Mouse (Mus musculus) kidney, postnatal 36 days (tissue): ENCODE results near the gene Sh2b3.

Source experiments
- DNase-seq, 2 experiments: peaks; one replicate each; pipeline ENCODE4 v3.0.0; 2021 to 2022; ENCODE audit warnings: mixed read lengths in 2 of 2

Gene Sh2b3

DNA sequence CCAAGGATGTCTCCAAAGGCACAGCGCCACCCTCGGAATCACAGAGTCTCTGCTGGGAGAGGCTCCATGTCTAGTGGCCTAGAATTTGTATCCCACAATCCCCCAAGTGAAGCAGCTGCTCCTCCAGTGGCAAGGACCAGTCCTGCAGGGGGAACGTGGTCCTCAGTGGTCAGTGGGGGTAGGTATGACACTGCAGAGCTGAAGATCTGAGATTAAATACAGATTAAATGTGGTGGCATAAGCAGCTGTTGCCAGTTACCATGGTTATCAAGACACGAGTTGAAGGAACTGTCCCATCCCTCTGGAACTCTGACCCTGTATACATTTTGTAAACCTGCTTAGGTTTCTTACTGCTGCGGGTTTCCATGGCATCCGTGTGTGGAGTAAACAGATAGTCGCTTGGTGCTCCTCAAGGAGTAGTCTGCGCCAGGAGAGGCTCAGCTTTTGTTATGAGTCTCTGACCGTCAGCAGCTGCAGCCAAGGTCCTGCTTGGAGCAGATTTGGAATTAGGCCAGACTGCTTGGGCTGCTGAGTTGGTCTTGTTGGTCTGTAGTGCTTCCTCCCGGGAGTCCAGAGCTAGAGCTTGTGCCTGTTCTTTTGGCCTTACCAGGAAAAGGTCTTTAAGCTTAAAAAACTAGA, 53.5 kb downstream of the Sh2b3 start:
- peak; percentile 45 to 50 for DNase-seq

DNA sequence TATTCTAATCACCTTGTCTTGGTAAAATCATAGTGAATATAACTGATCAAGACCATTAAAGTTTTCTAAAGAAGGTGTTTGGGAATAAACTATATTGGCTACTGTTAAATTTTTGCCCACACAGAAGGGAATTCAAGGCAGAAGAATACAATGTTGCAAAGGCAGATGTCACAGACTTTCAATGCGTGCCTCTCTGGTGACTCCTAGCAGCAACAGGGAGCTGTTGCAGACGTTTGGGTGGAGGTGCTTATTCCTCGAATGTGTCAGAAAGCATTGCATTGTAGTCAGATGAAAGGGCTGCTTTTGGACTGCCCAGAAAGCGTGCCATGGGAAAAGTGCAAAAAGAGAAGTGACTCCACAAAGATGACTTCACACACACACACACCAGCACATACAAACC, 55.0 kb downstream of the Sh2b3 start:
- DNase-seq: no peak

DNA sequence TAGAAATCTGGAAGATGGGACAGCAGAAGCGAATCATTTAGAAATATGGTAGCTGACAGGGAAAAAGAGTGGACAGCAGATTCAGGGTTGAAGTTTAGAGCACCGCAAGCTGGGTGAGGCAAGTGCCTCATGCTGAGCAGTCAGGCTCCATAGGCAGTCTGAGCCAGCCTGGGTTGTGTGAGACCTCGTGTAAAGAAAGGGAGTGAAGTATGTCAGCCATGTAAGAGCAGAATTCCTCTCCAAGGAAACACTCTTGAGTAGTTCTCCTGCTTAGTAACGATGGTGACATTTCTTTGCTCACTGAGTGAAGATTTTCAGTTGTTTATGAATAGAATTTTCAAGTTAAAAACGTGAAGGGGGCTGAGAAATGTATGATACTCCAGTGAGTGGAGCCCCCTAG, 57.3 kb downstream of the Sh2b3 start:
- DNase-seq: no peak

DNA sequence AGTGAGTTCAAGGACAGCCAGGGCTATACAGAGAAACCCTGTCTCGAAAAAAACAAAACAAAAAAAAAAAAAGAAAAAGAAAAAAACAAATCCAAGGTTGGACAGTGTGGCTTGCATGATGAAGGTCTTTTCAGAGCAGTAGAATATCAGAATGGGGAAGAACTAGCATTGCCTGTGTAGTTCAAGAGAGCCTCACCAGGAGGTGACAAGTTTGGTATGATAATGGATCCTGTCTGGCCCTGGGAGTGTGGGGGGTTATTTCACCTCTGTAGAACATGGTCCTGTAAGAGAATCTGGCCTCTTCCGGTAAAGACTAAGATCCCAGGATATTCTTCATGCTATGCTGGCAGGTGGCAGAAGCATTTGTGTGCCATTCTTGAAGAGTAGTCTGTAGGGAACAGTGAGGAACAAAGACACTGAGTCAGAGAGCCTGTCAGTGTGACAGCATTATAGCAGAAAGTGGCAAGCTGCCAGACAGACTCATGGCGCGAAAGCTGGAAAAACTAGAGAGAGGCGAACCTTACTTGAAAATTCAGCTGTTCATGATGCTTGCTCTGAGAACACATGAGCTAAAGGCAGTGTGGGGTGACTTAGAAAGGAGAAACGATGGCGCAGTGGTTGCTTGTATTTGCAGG, 58.8 kb downstream of the Sh2b3 start:
- DNase-seq: no peak

DNA sequence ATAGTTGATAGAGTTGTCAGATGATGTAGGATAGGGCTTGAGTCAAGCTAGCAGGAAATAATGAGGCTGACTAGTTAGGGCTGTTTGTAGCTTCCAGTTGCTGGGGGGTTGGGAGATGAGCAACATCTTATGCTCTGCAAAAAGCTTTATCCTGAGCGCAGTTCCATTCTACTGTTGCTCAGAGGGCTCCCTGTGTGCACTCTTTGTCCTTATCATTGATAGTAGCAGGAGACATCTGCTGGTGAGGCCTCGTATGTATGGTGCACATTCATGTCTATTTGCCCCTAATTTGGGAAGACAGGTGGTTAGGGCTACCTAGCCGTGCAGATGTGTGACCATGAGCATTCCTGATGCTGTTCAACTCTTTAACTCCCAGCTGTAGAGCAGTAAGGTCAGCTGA, 65.8 kb downstream of the Sh2b3 start:
- DNase-seq: no peak

DNA sequence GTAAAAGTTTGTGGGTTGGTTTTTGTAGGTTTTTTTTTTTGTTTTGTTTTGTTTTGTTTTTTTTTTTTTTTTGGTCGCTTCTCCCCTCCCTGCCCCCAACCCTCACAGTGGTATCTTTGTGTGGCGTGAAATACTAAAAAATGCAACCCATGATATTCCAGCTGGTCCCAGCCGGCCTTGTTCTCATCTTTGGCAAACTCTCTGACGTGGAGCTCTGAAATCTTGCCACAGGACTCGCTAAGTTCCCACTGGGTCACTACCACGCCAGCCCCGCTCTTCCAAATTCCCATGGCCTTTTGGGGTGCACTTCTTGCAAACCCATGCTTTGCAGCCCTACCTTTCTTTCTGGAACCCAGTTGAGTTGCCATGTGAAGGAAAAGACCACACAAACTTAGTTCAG, 67.6 kb downstream of the Sh2b3 start:
- DNase-seq: peak in 1 of 2 experiments; percentile 18

DNA sequence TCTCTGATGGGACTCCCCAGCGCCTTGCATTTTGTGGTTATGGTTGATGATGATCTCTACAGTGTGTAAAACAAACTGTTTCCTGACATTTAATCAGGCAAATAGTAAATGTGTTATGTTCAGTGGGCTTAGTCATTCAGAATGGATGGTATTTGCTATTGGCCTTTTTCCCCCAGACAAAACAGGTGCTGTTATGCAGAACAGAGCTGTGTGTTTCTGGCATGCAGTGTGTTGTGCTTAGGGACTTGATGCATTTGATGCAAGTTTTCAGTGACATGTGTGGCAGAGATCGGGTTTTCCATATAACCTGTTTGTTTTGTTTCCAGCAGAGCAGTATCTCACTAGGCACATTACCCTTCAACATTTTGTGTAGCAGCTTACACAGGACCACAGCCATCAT, 69.9 kb downstream of the Sh2b3 start:
- DNase-seq: no peak

DNA sequence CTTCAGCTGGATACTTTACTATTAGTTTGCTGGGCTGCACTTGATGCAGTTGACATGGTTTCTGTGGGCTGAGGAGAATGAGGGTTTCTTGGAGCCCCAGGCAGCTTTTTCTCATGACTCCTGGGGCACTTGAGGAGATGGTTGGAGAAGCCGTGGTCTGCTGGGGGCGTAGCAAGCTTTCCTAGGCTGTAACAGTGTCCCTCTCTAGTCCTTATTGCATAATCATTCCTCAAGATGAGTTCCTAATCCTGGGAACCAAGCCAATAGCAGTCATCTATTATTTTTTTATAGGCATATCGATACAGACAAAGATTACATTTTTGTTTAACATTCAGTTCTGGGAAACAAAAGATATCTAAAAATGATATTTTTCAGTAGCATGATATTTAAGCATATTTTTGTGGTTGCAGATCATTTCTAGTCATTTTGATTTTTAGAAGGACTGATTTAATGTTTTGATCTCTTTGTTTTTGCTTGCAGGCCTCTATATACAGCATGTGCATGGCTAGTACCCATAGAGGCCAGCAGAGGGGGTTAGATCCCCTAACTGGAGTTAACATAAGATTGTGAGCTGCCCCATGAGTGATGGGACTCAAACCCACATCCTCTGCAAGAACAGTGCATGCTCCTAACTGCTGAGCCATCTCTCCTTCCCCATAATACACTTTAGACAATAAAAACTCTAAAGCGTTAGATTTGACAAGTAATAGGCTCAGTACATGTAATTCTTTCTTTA, 71.2 kb downstream of the Sh2b3 start:
- no peak for DNase-seq
